Mouse (Mus musculus) forebrain, embryonic 15.5 days (tissue): ENCODE data around the gene Pla2g4b. TPM values are rescaled to one million over a fixed set of nuclear protein-coding genes. Genes with fewer than 3 reads are reported as not detected.
A peak's percentile ranks its signal among the peaks of the same experiment; 100 is the strongest.

ENCODE experiments used
- ATAC-seq: fragments of 200-750 bp; cut with Nextera tagmentation; replicated peaks from 2 replicates; pipeline ENCODE4 v1.8.0; 2017; ENCODE audit warnings: mild to moderate bottlenecking, moderate TSS enrichment, moderate library complexity
- H3K27ac ChIP-seq: fragments of 300-500 bp; sonication (generic); replicated peaks from 2 replicates; pipeline ENCODE4 v1.5.1; 2015; ENCODE audit warnings: mild to moderate bottlenecking, inconsistent platforms
- H3K27me3 ChIP-seq: fragments of 300-500 bp; sonication (generic); 2 replicates; pipeline ENCODE4 v1.6.1; 2015; ENCODE audit warnings: inconsistent platforms
- H3K36me3 ChIP-seq: fragments of 300-500 bp; sonication (generic); 2 replicates; pipeline ENCODE4 v1.6.1; 2015; ENCODE audit warnings: mild to moderate bottlenecking, inconsistent platforms
- H3K4me1 ChIP-seq: fragments of 300-500 bp; sonication (generic); 2 replicates; pipeline ENCODE4 v1.6.1; 2015; ENCODE audit warnings: inconsistent platforms
- H3K4me2 ChIP-seq: fragments of 300-500 bp; sonication (generic); replicated peaks from 2 replicates; pipeline ENCODE4 v1.6.1; 2015; ENCODE audit warnings: mild to moderate bottlenecking, inconsistent platforms
- H3K4me3 ChIP-seq: fragments of 300-500 bp; sonication (generic); 2 replicates; pipeline ENCODE4 v1.5.1; 2015; ENCODE audit warnings: mild to moderate bottlenecking, inconsistent platforms
- H3K9ac ChIP-seq: fragments of 300-500 bp; sonication (generic); replicated peaks from 2 replicates; pipeline ENCODE4 v1.6.1; 2015; ENCODE audit warnings: mild to moderate bottlenecking, inconsistent platforms
- H3K9me3 ChIP-seq: fragments of 300-500 bp; sonication (generic); 2 replicates; pipeline ENCODE4 v1.6.1; 2016; ENCODE audit warnings: inconsistent platforms
- WGBS: fragments of 180-500 bp; shearing (Covaris S2); methylation state at CpG from one replicate; pipeline ENCODE4 v1.1.7; 2015; ENCODE audit warnings: mixed read lengths; 5-methylcytosine and 5-hydroxymethylcytosine counted together
- polyA plus RNA-seq: library from polyadenylated mRNA; unstranded; fragments of >200 nt; fragmentation: Nextera tagmentation; extraction: Ambion mirVana; gene quantifications from 2 replicates; pipeline ENCODE4 v1.2.1, GENCODE M21; 2015

Pla2g4b gene
- polyA plus RNA-seq, 1 experiment from 2014 or later, result 2.0 TPM

DNA sequence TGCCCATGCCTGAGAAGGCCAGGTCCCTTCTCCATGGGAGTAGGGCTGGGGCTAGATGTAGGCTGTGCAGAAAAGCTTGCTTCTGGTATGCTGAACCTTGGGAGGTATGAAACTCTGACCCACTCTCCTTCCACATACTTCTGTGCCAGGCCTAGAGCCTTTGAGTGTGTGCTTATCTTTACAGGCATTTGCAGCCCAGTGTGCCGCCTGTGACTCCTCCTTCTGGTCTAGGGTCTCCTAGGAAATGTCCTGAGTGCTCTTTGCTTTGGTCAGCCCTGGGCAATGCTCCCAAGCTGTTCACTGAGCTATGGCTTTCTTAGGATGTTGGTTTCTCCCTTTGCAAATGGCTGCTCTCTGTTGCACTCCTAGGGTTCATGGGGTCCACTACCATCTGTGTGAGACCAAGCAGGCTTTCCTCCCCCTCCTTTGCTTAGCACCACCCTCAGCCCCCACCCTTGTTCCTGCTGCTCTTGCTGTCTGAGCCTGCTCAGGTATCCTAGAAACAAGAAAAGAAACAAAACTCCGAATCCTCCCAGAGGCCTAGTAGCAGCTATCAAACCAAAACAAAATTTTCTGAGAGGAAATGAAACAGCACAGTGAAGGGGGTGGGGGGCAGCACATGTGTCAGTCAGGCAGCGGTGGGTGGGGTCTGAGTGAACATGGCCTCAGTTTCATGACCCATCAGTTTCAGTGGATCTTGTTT lies 32.2 kb upstream of the Pla2g4b start:
- Histone ChIP-seq H3K9ac (no peak overlapping the region), H3K27me3 (no peaks in the 10 kb centered on the region), H3K9me3 (no peaks in the 10 kb centered on the region), H3K4me3 (no peak overlapping the region), H3K27ac (no peak overlapping the region), H3K4me2 (no peak overlapping the region), H3K36me3 (peaks cover 5% of the 10 kb centered on the region; the same call in 1 of the 2 replicates), H3K4me1 (no peaks in the 10 kb centered on the region)
- ATAC-seq, result no peak
- WGBS, result 82% methylated on average over 3 of the region's 3 CpGs

- Histone ChIP-seq H3K27ac (no peak overlapping the region), H3K9me3 (no peaks in the 10 kb centered on the region), H3K4me2 (no peak overlapping the region), H3K36me3 (peaks cover 5% of the 10 kb centered on the region; the same call in 1 of the 2 replicates), H3K4me1 (no peaks in the 10 kb centered on the region), H3K4me3 (no peak overlapping the region), H3K9ac (no peak overlapping the region), H3K27me3 (no peaks in the 10 kb centered on the region)
- ATAC-seq, result no peak
- WGBS, result 76% methylated on average over 4 of the region's 4 CpGs
These were observed 31.3 kb upstream of the Pla2g4b start for GRCm38 (mm10) chr2:120001956-120002355.

DNA sequence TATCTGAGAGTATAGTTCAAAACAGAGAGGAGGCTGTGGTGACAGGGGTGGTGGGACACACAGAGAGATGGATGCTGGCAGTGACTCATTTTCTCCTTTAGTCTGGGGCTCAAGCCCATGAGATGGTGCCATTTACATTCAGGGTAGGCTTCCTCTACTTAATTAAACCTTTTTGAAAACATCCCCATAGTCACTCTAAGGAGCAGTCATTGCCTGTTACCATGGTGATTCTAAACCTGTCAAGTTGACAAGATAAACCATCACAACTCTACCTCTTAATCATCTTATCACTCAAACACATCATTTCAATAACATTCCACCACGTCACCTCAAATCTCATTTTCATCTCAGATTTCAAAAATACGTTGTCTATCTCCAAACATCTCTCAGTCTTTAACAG lies 29.2 kb upstream of the Pla2g4b start:
- Histone ChIP-seq H3K4me2 (no peak overlapping the region), H3K4me1 (no peaks in the 10 kb centered on the region), H3K4me3 (no peak overlapping the region), H3K9ac (no peak overlapping the region), H3K27me3 (no peaks in the 10 kb centered on the region), H3K9me3 (no peaks in the 10 kb centered on the region), H3K36me3 (peaks cover under 1% of the 10 kb centered on the region; the same call in 1 of the 2 replicates), H3K27ac (no peak overlapping the region)
- WGBS, result 80% methylated on average over 2 of the region's 2 CpGs
- ATAC-seq, result no peak

DNA sequence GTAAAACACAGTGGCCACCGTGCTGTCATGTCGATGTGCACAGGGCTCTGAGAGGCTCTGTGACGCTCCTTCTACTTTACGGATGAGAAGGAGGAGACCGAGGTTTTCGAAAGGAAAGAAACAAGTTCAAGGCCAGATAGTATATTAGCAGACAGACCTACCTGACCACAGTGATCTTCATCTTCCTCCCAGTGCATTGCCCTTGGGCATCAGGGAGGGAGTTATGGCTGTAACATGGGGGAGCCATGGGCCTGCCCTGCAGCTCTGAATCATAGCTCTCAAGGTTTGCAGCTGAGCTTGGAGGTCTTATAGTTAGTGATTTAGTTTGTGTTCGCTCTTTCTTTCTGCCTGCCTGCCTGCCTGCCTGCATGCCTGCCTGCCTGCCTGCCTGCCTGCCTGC lies 26.5 kb upstream of the Pla2g4b start:
- H3K4me1 ChIP-seq, result no peaks in the 10 kb centered on the region
- H3K9ac ChIP-seq, result no peak overlapping the region
- no peaks in the 10 kb centered on the region for H3K36me3 ChIP-seq
- H3K4me2 ChIP-seq, result no peak overlapping the region
- no peak overlapping the region for H3K27ac ChIP-seq
- no peaks in the 10 kb centered on the region for H3K27me3 ChIP-seq
- WGBS, result 98% methylated on average over 7 of the region's 7 CpGs
- no peak for ATAC-seq
- H3K4me3 ChIP-seq, result no peak overlapping the region
- H3K9me3 ChIP-seq, result no peaks in the 10 kb centered on the region

GRCm38 (mm10) chr2:120007680-120008210 lies 25.5 kb upstream of the Pla2g4b start:
- Histone ChIP-seq H3K9me3 (no peaks in the 10 kb centered on the region), H3K36me3 (no peaks in the 10 kb centered on the region), H3K27me3 (no peaks in the 10 kb centered on the region), H3K4me2 (no peak overlapping the region), H3K4me1 (no peaks in the 10 kb centered on the region), H3K27ac (no peak overlapping the region), H3K4me3 (no peak overlapping the region), H3K9ac (no peak overlapping the region)
- 86% methylated on average over 4 of the region's 4 CpGs for WGBS
- no peak for ATAC-seq

DNA sequence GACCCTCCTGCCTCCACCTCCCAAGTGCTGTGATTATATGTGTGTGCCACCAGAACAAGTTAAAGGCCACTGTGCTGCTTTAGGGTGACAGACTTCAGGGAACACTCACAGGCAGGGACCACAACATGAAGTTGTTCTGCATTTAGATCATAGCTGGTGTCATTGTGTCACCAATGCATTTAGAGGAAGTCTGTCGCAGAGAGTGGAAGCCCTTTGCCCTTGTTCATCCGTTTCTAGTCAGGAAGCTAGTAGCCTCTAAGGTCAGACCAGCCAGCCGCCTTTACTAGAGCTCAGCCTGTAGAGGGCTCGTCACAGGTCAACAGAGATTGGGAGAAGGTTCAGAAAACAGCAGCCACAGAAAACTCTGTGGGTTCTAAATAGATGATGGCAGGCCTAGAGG lies 24.5 kb upstream of the Pla2g4b start:
- Histone ChIP-seq H3K27ac (no peak overlapping the region), H3K4me1 (no peaks in the 10 kb centered on the region), H3K4me2 (no peak overlapping the region), H3K9ac (no peak overlapping the region), H3K9me3 (no peaks in the 10 kb centered on the region), H3K4me3 (no peak overlapping the region), H3K36me3 (peaks cover 4% of the 10 kb centered on the region; the same call in 1 of the 2 replicates), H3K27me3 (no peaks in the 10 kb centered on the region)
- ATAC-seq, result no peak
- 89% methylated on average over 4 of the region's 4 CpGs for WGBS

DNA sequence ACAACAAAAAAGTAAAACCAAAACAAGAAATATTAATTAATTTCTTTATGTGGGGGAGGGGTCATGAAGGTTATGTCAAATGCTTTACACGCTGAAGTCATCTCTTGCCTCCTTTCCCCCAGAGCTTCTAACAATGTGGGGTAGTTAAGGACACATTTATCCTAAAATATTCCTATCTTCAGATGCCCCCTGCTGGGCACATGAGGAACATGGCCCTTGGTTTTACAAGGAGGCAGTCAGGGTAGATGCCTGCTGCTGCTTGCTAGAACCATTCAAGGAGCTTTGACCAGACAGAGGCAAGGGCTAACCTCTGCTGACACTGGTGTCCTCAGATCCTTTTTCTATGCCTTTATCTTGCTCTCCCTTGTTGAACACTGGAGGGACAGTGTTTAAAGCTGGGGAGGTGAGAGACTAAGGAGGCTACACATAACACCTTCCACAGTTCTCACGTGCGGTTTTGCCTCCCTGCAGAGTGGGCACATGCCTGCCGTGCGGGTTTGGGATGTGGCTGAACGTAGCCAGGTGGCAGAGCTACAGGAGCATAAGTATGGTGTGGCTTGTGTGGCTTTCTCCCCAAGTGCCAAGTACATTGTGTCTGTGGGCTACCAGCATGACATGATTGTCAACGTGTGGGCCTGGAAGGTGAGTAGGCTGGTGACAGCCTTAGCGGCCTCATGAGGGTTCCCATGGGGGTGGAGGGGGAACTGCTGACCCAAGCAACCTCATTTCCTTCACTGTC lies 21.6 kb upstream of the Pla2g4b start:
- ATAC-seq, result 0 out of 2 replicates have a peak, but pooled peaks have one; percentile 29
- Histone ChIP-seq H3K27ac (no peak overlapping the region), H3K36me3 (peaks cover 5% of the 10 kb centered on the region; the same call in 1 of the 2 replicates), H3K4me2 (no peak overlapping the region), H3K4me3 (no peak overlapping the region), H3K9ac (no peak overlapping the region), H3K27me3 (no peaks in the 10 kb centered on the region), H3K4me1 (no peaks in the 10 kb centered on the region), H3K9me3 (no peaks in the 10 kb centered on the region)
- WGBS, result 81% methylated on average over 8 of the region's 8 CpGs

GRCm38 (mm10) chr2:120012924-120013323 lies 20.3 kb upstream of the Pla2g4b start:
- Histone ChIP-seq H3K9me3 (no peaks in the 10 kb centered on the region), H3K4me1 (no peaks in the 10 kb centered on the region), H3K9ac (no peak overlapping the region), H3K36me3 (peaks cover 14% of the 10 kb centered on the region; the same call in 1 of the 2 replicates), H3K4me3 (no peak overlapping the region), H3K27ac (no peak overlapping the region), H3K27me3 (no peaks in the 10 kb centered on the region), H3K4me2 (no peak overlapping the region)
- WGBS, result 90% methylated on average over 13 of the region's 13 CpGs
- no peak for ATAC-seq

GRCm38 (mm10) chr2:120013831-120014486 lies 19.3 kb upstream of the Pla2g4b start:
- 94% methylated on average over 2 of the region's 2 CpGs for WGBS

DNA sequence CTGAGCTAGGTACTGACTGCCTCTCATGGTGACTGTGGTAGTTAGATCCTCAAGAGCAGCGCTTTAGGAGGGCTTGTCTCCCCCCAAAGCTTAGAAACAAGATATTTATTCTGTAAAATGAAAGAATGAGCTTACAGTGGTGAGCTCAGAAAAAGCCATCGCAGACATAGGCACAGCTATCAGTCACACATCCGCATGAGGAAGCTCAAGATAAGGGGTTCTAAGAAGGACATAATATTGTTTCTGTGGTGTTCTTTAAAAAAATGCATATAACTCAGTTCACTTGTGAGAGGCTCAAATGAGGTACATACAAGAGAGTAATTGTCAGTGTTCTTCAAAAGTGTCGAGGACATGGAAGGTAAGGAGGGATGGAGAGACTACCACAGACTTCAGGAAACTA lies 17.3 kb upstream of the Pla2g4b start:
- no peaks in the 10 kb centered on the region for H3K4me1 ChIP-seq
- H3K9me3 ChIP-seq, result no peaks in the 10 kb centered on the region
- H3K9ac ChIP-seq, result no peak overlapping the region
- no peak overlapping the region for H3K4me3 ChIP-seq
- H3K36me3 ChIP-seq, result peaks cover 43% of the 10 kb centered on the region
- H3K4me2 ChIP-seq, result no peak overlapping the region
- H3K27me3 ChIP-seq, result no peaks in the 10 kb centered on the region
- no peak overlapping the region for H3K27ac ChIP-seq
- 93% methylated on average over 4 of the region's 4 CpGs for WGBS
- ATAC-seq, result no peak

More at GRCm38 (mm10) chr2:120013831-120014486, 19.3 kb upstream of the Pla2g4b start:
- Histone ChIP-seq H3K27me3 (no peaks in the 10 kb centered on the region), H3K4me1 (no peaks in the 10 kb centered on the region), H3K9me3 (no peaks in the 10 kb centered on the region), H3K36me3 (peaks cover 25% of the 10 kb centered on the region), H3K9ac (no peak overlapping the region), H3K4me3 (no peak overlapping the region), H3K4me2 (no peak overlapping the region), H3K27ac (no peak overlapping the region)
- ATAC-seq, result no peak

GRCm38 (mm10) chr2:120017599-120017998 lies 15.6 kb upstream of the Pla2g4b start:
- no peak for ATAC-seq

DNA sequence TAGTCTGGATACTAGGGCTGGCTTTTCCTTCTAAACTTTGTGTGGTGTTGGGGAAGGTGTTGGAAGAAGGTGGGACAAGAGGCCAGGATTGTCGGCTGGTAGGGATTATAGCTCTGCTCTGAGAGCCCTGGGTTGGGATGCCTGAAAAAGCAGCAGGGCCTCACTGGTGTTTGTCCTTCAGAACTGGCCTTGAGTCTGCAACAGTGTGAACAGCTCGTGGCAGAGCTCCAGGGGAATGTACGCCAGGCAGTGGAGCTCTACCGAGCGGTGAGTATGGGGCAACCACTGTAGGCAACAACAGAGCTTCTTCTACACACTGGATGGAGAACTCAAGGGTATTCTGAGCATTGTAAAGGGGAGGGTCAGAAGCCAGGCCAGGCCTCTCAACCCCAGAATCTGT lies 8.9 kb upstream of the Pla2g4b start:
- Histone ChIP-seq H3K36me3 (peaks cover 49% of the 10 kb centered on the region), H3K9ac (no peak overlapping the region), H3K4me1 (peaks cover 18% of the 10 kb centered on the region), H3K27ac (no peak overlapping the region), H3K9me3 (no peaks in the 10 kb centered on the region), H3K4me2 (no peak overlapping the region), H3K27me3 (no peaks in the 10 kb centered on the region), H3K4me3 (no peak overlapping the region)
- no peak for ATAC-seq
- WGBS, result 87% methylated on average over 5 of the region's 5 CpGs

More at GRCm38 (mm10) chr2:120017599-120017998, 15.6 kb upstream of the Pla2g4b start:
- no peaks in the 10 kb centered on the region for H3K9me3 ChIP-seq
- WGBS, result 87% methylated on average over 12 of the region's 12 CpGs
- no peaks in the 10 kb centered on the region for H3K4me1 ChIP-seq
- H3K27ac ChIP-seq, result no peak overlapping the region
- H3K9ac ChIP-seq, result no peak overlapping the region
- no peak overlapping the region for H3K4me2 ChIP-seq
- no peaks in the 10 kb centered on the region for H3K27me3 ChIP-seq
- H3K36me3 ChIP-seq, result peaks cover 59% of the 10 kb centered on the region
- H3K4me3 ChIP-seq, result no peak overlapping the region
